Comparison of ENCODE assay signal across 13 mouse cellular contexts in the genomic region with DNA sequence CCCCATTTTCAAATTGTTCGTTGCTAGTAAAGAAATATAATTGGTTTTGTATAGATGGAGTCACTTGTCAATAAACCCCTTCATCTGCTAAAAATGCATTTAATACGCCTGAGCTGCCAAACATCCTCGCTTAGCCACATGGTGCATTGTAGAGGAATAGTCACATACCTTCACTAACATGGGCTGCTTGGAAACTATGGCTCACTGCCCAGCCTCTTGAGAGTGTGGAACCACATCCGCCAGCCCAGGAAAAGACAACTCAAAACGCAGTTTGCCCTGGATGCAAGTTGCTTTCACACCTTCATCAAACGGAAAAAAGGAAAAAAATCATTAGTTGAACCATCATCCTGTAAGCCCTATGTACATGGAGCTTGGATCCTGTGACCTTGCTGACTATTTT.
DNase-seq lines count a peak whose midpoint lies in the region; ATAC-seq lines count a peak whose summit lies in the region.
"Had no signal": no experiment of that assay in that cellular context is flagged by ENCODE, and none has a peak within 500 bp of the region (broad histone marks: within the 10 kb centered on the region; RNA-seq: fewer than 3 reads in every experiment).

No protein-coding gene starts in this region.

- 62% methylated on average over 6 of the region's 6 CpGs for WGBS in forebrain, embryonic 13.5 days
- WGBS in forebrain, embryonic 11.5 days: 78% methylated on average over 6 of the region's 6 CpGs
- 78% methylated on average over 6 of the region's 6 CpGs for WGBS in midbrain, embryonic 14.5 days

- H3K9me3 ChIP-seq in forebrain, embryonic 13.5 days (replicated peaks): no peaks in the 10 kb centered on the region
- no peaks in the 10 kb centered on the region for H3K9me3 ChIP-seq in forebrain, embryonic 11.5 days (ENCODE audit: control insufficient read depth, low read length)
- no peaks in the 10 kb centered on the region for H3K9me3 ChIP-seq in midbrain, embryonic 14.5 days (ENCODE audit: control insufficient read depth, low read length)
- H3K9me3 ChIP-seq: heart, embryonic 15.5 days; intestine, embryonic 15.5 days had no signal

- no peaks in the 10 kb centered on the region for H3K36me3 ChIP-seq in forebrain, embryonic 13.5 days (ENCODE audit: poor library complexity, severe bottlenecking)
- no peaks in the 10 kb centered on the region for H3K36me3 ChIP-seq in forebrain, embryonic 11.5 days (ENCODE audit: control insufficient read depth, insufficient read depth, low read length)
- no peaks in the 10 kb centered on the region for H3K36me3 ChIP-seq in midbrain, embryonic 14.5 days (ENCODE audit: control insufficient read depth, insufficient read depth, low read length)
- H3K36me3 ChIP-seq: heart, embryonic 15.5 days; intestine, embryonic 15.5 days had no signal

- H3K4me2 ChIP-seq in forebrain, embryonic 13.5 days: no peak overlapping the region
- H3K4me2 ChIP-seq in forebrain, embryonic 11.5 days (ENCODE audit: low read depth, low read length, severe bottlenecking): no peak overlapping the region
- no peak overlapping the region for H3K4me2 ChIP-seq in midbrain, embryonic 14.5 days (ENCODE audit: low read length)
- H3K4me2 ChIP-seq: heart, embryonic 15.5 days; intestine, embryonic 15.5 days; liver, embryonic 11.5 days had no signal

- no peak for DNase-seq in forebrain, embryonic 11.5 days (ENCODE audit: low spot score)
- peak; percentile 35 to 50 for DNase-seq in left cerebral cortex, adult 18-20 months (ENCODE audit: low spot score in 2 of 2)
- DNase-seq in left cerebral cortex, adult 11 months (ENCODE audit: low spot score): no peak
- DNase-seq in left cerebral cortex, postnatal 14 days (ENCODE audit: low spot score in 2 of 2): peak; percentile 42 to 60
- DNase-seq in midbrain, embryonic 14.5 days: no peak
- DNase-seq in gastrocnemius, postnatal 36 days: no peak
- DNase-seq: adrenal gland, postnatal 25 days; embryo, embryonic 11 days had no signal

- H3K27ac ChIP-seq in forebrain, embryonic 13.5 days: 0 out of 2 replicates have a peak overlapping the region, but pooled peaks have one; percentile 33
- H3K27ac ChIP-seq in forebrain, embryonic 11.5 days (ENCODE audit: low read depth, low read length): no peak overlapping the region
- H3K27ac ChIP-seq in midbrain, embryonic 14.5 days (replicated peaks; ENCODE audit: low read depth, low read length): no peak overlapping the region
- H3K27ac ChIP-seq: heart, embryonic 15.5 days; intestine, embryonic 15.5 days had no signal

- H3K4me3 ChIP-seq in forebrain, embryonic 13.5 days: no peak overlapping the region
- no peak overlapping the region for H3K4me3 ChIP-seq in forebrain, embryonic 11.5 days (ENCODE audit: low read depth, low read length)
- H3K4me3 ChIP-seq in midbrain, embryonic 14.5 days (replicated peaks; ENCODE audit: low read depth, low read length): no peak overlapping the region
- H3K4me3 ChIP-seq: heart, embryonic 15.5 days; intestine, embryonic 15.5 days had no signal

- peak; percentile 54; the same call in 1 of the 2 replicates for ATAC-seq in forebrain, embryonic 13.5 days
- no peak for ATAC-seq in forebrain, embryonic 11.5 days (replicated peaks; ENCODE audit: low FRiP score)
- ATAC-seq in granulocyte monocyte progenitor cell, adult 5-6 weeks (replicated peaks; ENCODE audit: poor library complexity, severe bottlenecking): no peak
- no peak for ATAC-seq in midbrain, embryonic 14.5 days (ENCODE audit: low FRiP score, low TSS enrichment)
- ATAC-seq: intestine, embryonic 15.5 days had no signal

- peaks cover 9% of the 10 kb centered on the region; the same call in 1 of the 2 replicates for H3K4me1 ChIP-seq in forebrain, embryonic 13.5 days
- H3K4me1 ChIP-seq in forebrain, embryonic 11.5 days (replicated peaks; ENCODE audit: control insufficient read depth, insufficient read depth, low read length): no peaks in the 10 kb centered on the region
- peaks cover 19% of the 10 kb centered on the region for H3K4me1 ChIP-seq in midbrain, embryonic 14.5 days (ENCODE audit: control insufficient read depth, insufficient read depth, low read length)
- H3K4me1 ChIP-seq: intestine, embryonic 15.5 days had no signal

- no peak overlapping the region for H3K9ac ChIP-seq in forebrain, embryonic 13.5 days
- no peak overlapping the region for H3K9ac ChIP-seq in forebrain, embryonic 11.5 days (ENCODE audit: low read length)
- H3K9ac ChIP-seq in midbrain, embryonic 14.5 days (replicated peaks; ENCODE audit: low read length): no peak overlapping the region
- H3K9ac ChIP-seq: heart, embryonic 15.5 days; intestine, embryonic 15.5 days had no signal

- peaks cover 23% of the 10 kb centered on the region for H3K27me3 ChIP-seq in forebrain, embryonic 13.5 days
- peaks cover 6% of the 10 kb centered on the region; the same call in 1 of the 2 replicates for H3K27me3 ChIP-seq in forebrain, embryonic 11.5 days (ENCODE audit: control insufficient read depth, insufficient read depth, low read length)
- H3K27me3 ChIP-seq in midbrain, embryonic 14.5 days (ENCODE audit: control insufficient read depth, insufficient read depth, low read length): no peaks in the 10 kb centered on the region
- H3K27me3 ChIP-seq: heart, embryonic 15.5 days had no signal

- intact Hi-C loops in left cerebral cortex, postnatal 14 days (cut with DNase I): no loop called here
- intact Hi-C loops in gastrocnemius, postnatal 36 days (cut with DNase I): no loop called here

Comparison
In these comparisons a context has a peak if more than half of its experiments do, and no peak if none do; other contexts are left out.
1. DNase-seq: peak in left cerebral cortex, adult 18-20 months (2 of 2) and left cerebral cortex, postnatal 14 days (2 of 2); none in forebrain, embryonic 11.5 days (single experiment), left cerebral cortex, adult 11 months (single experiment), midbrain, embryonic 14.5 days (single experiment) and gastrocnemius, postnatal 36 days (0 of 2).